Mouse (Mus musculus) kidney, adult 10 weeks (tissue): ENCODE results near the gene Olfr646. TPM values are rescaled to one million over a fixed set of nuclear protein-coding genes. Genes with fewer than 3 reads are reported as not detected.

Experiments
- polyA plus RNA-seq: library from polyadenylated mRNA; stranded (reverse); fragments of 350-450 nt; fragmentation: Illumina TruSeq; extraction: RNeasy Lipid Tissue Mini Kit (QIAGEN cat#74804); gene quantifications from one replicate; pipeline ENCODE4 v1.2.3, GENCODE M21; 2014; ENCODE audit warnings: low read depth, low replicate concordance

Gene Olfr646
- not detected for polyA plus RNA-seq

GRCm38 (mm10) chr7:104104757-104104972, at the start of gene Olfr646:
TSS of gene Olfr646 (plus strand) at chr7:104104873.

GRCm38 (mm10) chr7:104061345-104061744, 43.3 kb upstream of the Olfr646 start, which contains the start of gene 4930516K23Rik:
TSS of gene 4930516K23Rik (minus strand) at chr7:104061445.

DNA sequence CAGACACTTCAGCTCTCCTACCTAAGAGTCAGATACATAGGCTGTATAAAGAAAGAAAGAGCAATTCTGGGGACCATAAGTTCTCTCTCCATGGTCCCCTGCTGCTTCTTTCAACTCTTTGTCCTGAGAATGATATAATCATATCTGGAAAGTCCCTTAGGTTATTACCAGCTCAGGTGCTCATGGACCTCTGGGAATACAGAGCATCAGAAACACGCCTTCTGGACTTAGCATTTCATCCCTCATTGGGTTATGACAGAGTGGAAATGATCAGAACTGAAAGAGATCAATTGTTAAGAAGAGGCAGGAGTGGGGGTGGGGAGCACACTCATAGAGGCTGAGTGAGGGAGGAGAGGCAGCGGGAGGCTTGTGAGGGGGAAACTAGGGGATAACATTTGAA, 32.9 kb upstream of the Olfr646 start, which contains the start of gene Olfr644:
Olfr644 (minus strand) TSS at position 101 of the 400 bp plus-strand sequence.

GRCm38 (mm10) chr7:104085365-104085764, 19.3 kb upstream of the Olfr646 start, which contains the start of gene Olfr645:
TSS of gene Olfr645 (minus strand) at chr7:104085465.

DNA sequence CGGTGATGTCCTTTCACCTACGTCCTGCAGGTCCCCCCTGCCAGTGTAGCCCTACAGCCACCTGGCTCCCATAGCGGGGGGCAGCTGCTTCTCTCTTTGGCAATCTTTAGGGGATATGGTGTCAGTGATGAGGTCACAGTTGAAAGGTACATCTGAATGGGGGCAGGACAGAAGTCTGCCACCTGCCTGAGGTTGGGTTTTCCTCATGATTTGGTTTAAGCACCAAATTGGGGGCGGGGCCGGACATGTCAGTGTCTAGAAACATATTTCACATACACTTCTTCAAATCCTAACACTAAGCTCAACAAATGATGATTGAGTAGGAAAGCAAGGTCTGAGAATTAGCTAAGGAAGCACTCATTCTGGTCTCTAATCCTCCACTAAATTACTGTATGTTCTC, 25.1 kb downstream of the Olfr646 start, which contains the start of gene Ubqln5:
Ubqln5 (minus strand) TSS at position 101 of the 400 bp plus-strand sequence.

GRCm38 (mm10) chr7:104137305-104137704, 32.6 kb downstream of the Olfr646 start, which contains the start of gene Olfr643:
TSS of gene Olfr643 (minus strand) at chr7:104137405.

GRCm38 (mm10) chr7:104143179-104143578, 38.5 kb downstream of the Olfr646 start, which contains the start of gene Ubqln3:
TSS of gene Ubqln3 (minus strand) at chr7:104143279.

GRCm38 (mm10) chr7:104150456-104150855, 45.8 kb downstream of the Olfr646 start, which contains the start of gene Ubqlnl:
TSS of gene Ubqlnl (minus strand) at chr7:104150556.

Other genes with a start within 250 kb of the Olfr646 start
- gene Olfr66, start 218.6 kb upstream of the Olfr646 start, polyA plus RNA-seq = not detected
- gene Olfr64, start 210.4 kb upstream of the Olfr646 start, polyA plus RNA-seq = not detected
- gene Olfr65, start 201.4 kb upstream of the Olfr646 start, polyA plus RNA-seq = not detected
- gene Olfr631, start 176.0 kb upstream of the Olfr646 start, polyA plus RNA-seq = not detected
- gene Olfr632, start 170.5 kb upstream of the Olfr646 start, polyA plus RNA-seq = not detected
- not detected for gene Olfr633, start 160.4 kb upstream of the Olfr646 start, polyA plus RNA-seq
- gene Olfr635, start 133.7 kb upstream of the Olfr646 start, polyA plus RNA-seq = not detected
- gene Olfr638, start 106.1 kb upstream of the Olfr646 start, polyA plus RNA-seq = not detected
- not detected for gene Olfr639, start 87.6 kb upstream of the Olfr646 start, polyA plus RNA-seq
- not detected for gene Olfr640, start 79.3 kb upstream of the Olfr646 start, polyA plus RNA-seq
- not detected for gene Olfr641, start 69.4 kb upstream of the Olfr646 start, polyA plus RNA-seq
- gene Olfr642, start 52.2 kb upstream of the Olfr646 start, polyA plus RNA-seq = not detected
- gene 4930516K23Rik, start 43.4 kb upstream of the Olfr646 start, polyA plus RNA-seq = not detected
- not detected for gene Olfr644, start 33.0 kb upstream of the Olfr646 start, polyA plus RNA-seq
- gene Olfr645, start 19.4 kb upstream of the Olfr646 start, polyA plus RNA-seq = not detected
- not detected for gene Ubqln5, start 25.0 kb downstream of the Olfr646 start, polyA plus RNA-seq
- gene Olfr643, start 32.5 kb downstream of the Olfr646 start, polyA plus RNA-seq = not detected
- gene Ubqln3, start 38.4 kb downstream of the Olfr646 start, polyA plus RNA-seq = not detected
- not detected for gene Ubqlnl, start 45.7 kb downstream of the Olfr646 start, polyA plus RNA-seq
- gene Olfm5, start 60.0 kb downstream of the Olfr646 start, polyA plus RNA-seq = not detected
- not detected for gene Olfr648, start 78.5 kb downstream of the Olfr646 start, polyA plus RNA-seq
- gene Olfr649, start 91.1 kb downstream of the Olfr646 start, polyA plus RNA-seq = not detected
- 0.77 TPM for gene Trim6, start 113.9 kb downstream of the Olfr646 start, polyA plus RNA-seq
- 14.5 TPM for gene Trim34a, start 139.6 kb downstream of the Olfr646 start, polyA plus RNA-seq
- gene Trim5, start 183.2 kb downstream of the Olfr646 start, polyA plus RNA-seq = 2.3 TPM
- gene Trim12a, start 210.6 kb downstream of the Olfr646 start, polyA plus RNA-seq = 17.3 TPM
- gene Trim34b, start 224.6 kb downstream of the Olfr646 start, polyA plus RNA-seq = 0.32 TPM
- gene Trim12c, start 248.5 kb downstream of the Olfr646 start, polyA plus RNA-seq = 13.9 TPM